Mouse (Mus musculus) liver, postnatal 0 days (tissue): ENCODE measurements at regions not wholly inside any gene's neighbourhood (a gene's known extent, or its start where the extent isn't known, plus 50 kb on each side); places are given as distances from the start of the nearest gene placed in this dataset.

Experiments
- CTCF ChIP-seq: sonication (generic); IDR thresholded peaks from 2 replicates; pipeline ENCODE4 v1.5.1; 2016; ENCODE audit warnings: antibody characterized with exemption, low read depth
- EP300 ChIP-seq: IDR thresholded peaks from 2 replicates; pipeline ENCODE4 v1.6.1; 2016; ENCODE audit warnings: antibody characterized with exemption, low read depth, mild to moderate bottlenecking

DNA sequence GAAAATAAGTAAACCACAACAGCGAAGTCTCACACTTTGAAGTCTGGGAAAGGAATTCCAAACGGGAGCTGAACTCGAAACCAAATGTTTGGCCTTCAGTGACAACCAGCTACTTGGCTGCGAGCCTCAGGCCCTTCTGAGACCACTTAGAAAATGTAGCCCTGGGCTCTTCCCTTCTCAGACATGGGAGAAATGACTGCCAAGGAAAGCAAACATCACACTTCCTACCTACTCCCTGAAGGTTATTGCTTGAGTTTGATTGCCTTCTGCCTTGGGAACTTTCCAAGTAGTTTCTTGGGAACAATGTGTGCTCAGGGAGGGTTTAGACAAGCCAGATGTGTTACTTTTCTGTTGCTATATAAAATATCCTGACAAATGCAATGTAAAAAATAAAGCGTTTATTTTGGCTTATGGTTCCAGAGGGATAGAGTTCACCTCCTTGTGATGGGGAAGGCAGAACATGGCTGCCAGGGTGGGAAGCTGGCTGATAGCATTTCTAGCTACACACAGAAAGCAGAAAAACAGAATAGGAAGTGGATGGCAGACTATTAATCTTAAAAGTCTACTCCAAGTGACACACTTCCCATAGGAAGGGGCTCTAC, 194.8 kb upstream of the Rack1 start:
- TF ChIP-seq CTCF (no peak), EP300 (no peak)
